Mouse (Mus musculus): ENCODE measurements at regions not wholly inside any gene's neighbourhood (a gene's known extent, or its start where the extent isn't known, plus 50 kb on each side); places are given as distances from the start of the nearest gene placed in this dataset.

- ATAC-seq (ENCODE audit: extremely low read depth, insufficient number of reproducible peaks, low FRiP score, poor library complexity, severe bottlenecking) (no peak), DNase-seq (ENCODE audit: low spot score) (no peak)
- H3K9me3 ChIP-seq (replicated peaks) = no peaks in the 10 kb centered on the region
- H3K27me3 ChIP-seq (ENCODE audit: insufficient read depth, low read length) = no peaks in the 10 kb centered on the region
- no peaks in the 10 kb centered on the region for H3K36me3 ChIP-seq (replicated peaks)
- TF ChIP-seq TAL1 (conservative IDR thresholded peaks at IDR 0.05; ENCODE audit: low read depth, low read length) = no peak
- TF ChIP-seq POLR2AphosphoS5 (IDR thresholded peaks at IDR 0.05; ENCODE audit: insufficient replicate concordance, low read depth, low read length) = no peak
- no peak overlapping the region for H3K4me3 ChIP-seq (ENCODE audit: low read depth, low read length)
- H3K4me1 ChIP-seq (ENCODE audit: insufficient read depth, low read depth, low read length) = no peaks in the 10 kb centered on the region
Measured at GRCm38 (mm10) chr15:18032626-18033025, 786.1 kb upstream of the Cdh10 start.

- DNase-seq (ENCODE audit: low spot score) = no peak
- TF ChIP-seq TAL1 (conservative IDR thresholded peaks at IDR 0.05; ENCODE audit: low read depth, low read length) = no peak
- no peak for TF ChIP-seq GATA2 (IDR thresholded peaks at IDR 0.05; ENCODE audit: borderline replicate concordance, low read depth, low read length)
- TF ChIP-seq GATA1 (IDR thresholded peaks at IDR 0.05; ENCODE audit: borderline replicate concordance, low read length) = no peak
- no peak for TF ChIP-seq POLR2AphosphoS5 (IDR thresholded peaks at IDR 0.05; ENCODE audit: insufficient replicate concordance, low read depth, low read length)
- no peak for TF ChIP-seq CTCF (IDR thresholded peaks at IDR 0.05; ENCODE audit: low read depth, low read length)
- Histone ChIP-seq H3K9me3 (replicated peaks) (no peaks in the 10 kb centered on the region), H3K27me3 (ENCODE audit: insufficient read depth, low read length) (no peaks in the 10 kb centered on the region), H3K36me3 (replicated peaks) (no peaks in the 10 kb centered on the region), H3K4me1 (ENCODE audit: insufficient read depth, low read depth, low read length) (no peaks in the 10 kb centered on the region), H3K4me3 (ENCODE audit: low read depth, low read length) (no peak overlapping the region)
- no peak for ATAC-seq (ENCODE audit: extremely low read depth, insufficient number of reproducible peaks, low FRiP score, poor library complexity, severe bottlenecking)
Measured at GRCm38 (mm10) chr15:18052219-18053030, 766.3 kb upstream of the Cdh10 start.

- H3K36me3 ChIP-seq (replicated peaks) = no peaks in the 10 kb centered on the region
- DNase-seq (ENCODE audit: low spot score) (no peak), ATAC-seq (ENCODE audit: extremely low read depth, insufficient number of reproducible peaks, low FRiP score, poor library complexity, severe bottlenecking) (no peak)
- no peaks in the 10 kb centered on the region for H3K4me1 ChIP-seq (ENCODE audit: insufficient read depth, low read depth, low read length)
- H3K4me3 ChIP-seq (ENCODE audit: low read depth, low read length) = no peak overlapping the region
- H3K27me3 ChIP-seq (ENCODE audit: insufficient read depth, low read length) = no peaks in the 10 kb centered on the region
- no peaks in the 10 kb centered on the region for H3K9me3 ChIP-seq (replicated peaks)
- TF ChIP-seq GATA1 (IDR thresholded peaks at IDR 0.05; ENCODE audit: borderline replicate concordance, low read length) (no peak), CTCF (IDR thresholded peaks at IDR 0.05; ENCODE audit: low read depth, low read length) (no peak), POLR2AphosphoS5 (IDR thresholded peaks at IDR 0.05; ENCODE audit: insufficient replicate concordance, low read depth, low read length) (no peak), TAL1 (conservative IDR thresholded peaks at IDR 0.05; ENCODE audit: low read depth, low read length) (no peak), GATA2 (IDR thresholded peaks at IDR 0.05; ENCODE audit: borderline replicate concordance, low read depth, low read length) (no peak)
Measured at GRCm38 (mm10) chr15:18065515-18065914, 753.2 kb upstream of the Cdh10 start.

GRCm38 (mm10) chr15:18079644-18080043, 739.1 kb upstream of the Cdh10 start:
- Histone ChIP-seq H3K4me3 (ENCODE audit: low read depth, low read length) (no peak overlapping the region), H3K4me1 (ENCODE audit: insufficient read depth, low read depth, low read length) (no peaks in the 10 kb centered on the region), H3K36me3 (replicated peaks) (no peaks in the 10 kb centered on the region), H3K27me3 (ENCODE audit: insufficient read depth, low read length) (no peaks in the 10 kb centered on the region), H3K9me3 (replicated peaks) (no peaks in the 10 kb centered on the region)
- ATAC-seq (ENCODE audit: extremely low read depth, insufficient number of reproducible peaks, low FRiP score, poor library complexity, severe bottlenecking) (no peak), DNase-seq (ENCODE audit: low spot score) (no peak)
- TF ChIP-seq CTCF (IDR thresholded peaks at IDR 0.05; ENCODE audit: low read depth, low read length) (no peak), TAL1 (conservative IDR thresholded peaks at IDR 0.05; ENCODE audit: low read depth, low read length) (no peak), GATA1 (IDR thresholded peaks at IDR 0.05; ENCODE audit: borderline replicate concordance, low read length) (no peak), POLR2AphosphoS5 (IDR thresholded peaks at IDR 0.05; ENCODE audit: insufficient replicate concordance, low read depth, low read length) (no peak), GATA2 (IDR thresholded peaks at IDR 0.05; ENCODE audit: borderline replicate concordance, low read depth, low read length) (no peak)
